Mouse (Mus musculus): Measurements from ENCODE around the gene Shc1. TPM values are rescaled to one million over a fixed set of nuclear protein-coding genes. Genes with fewer than 3 reads are reported as not detected.
A peak's percentile ranks its signal among the peaks of the same experiment; 100 is the strongest.

Shc1 gene
- polyA plus RNA-seq, 1 experiment from 2014 or later = 103 TPM

- Histone ChIP-seq H3K9ac (ENCODE audit: low read length) (no peak overlapping the region), H3K36me3 (ENCODE audit: control insufficient read depth, insufficient read depth, low read length) (peaks cover 11% of the 10 kb centered on the region; the same call in 1 of the 2 replicates), H3K9me3 (replicated peaks; ENCODE audit: control insufficient read depth, low read length) (no peaks in the 10 kb centered on the region)
Observed at GRCm38 (mm10) chr3:89382033-89382882, 36.0 kb upstream of the Shc1 start.

GRCm38 (mm10) chr3:89382950-89383349 is 35.3 kb upstream of the Shc1 start:
- WGBS = 79% methylated on average over 5 of the region's 5 CpGs

More at GRCm38 (mm10) chr3:89382033-89382882, 36.0 kb upstream of the Shc1 start:
- H3K4me3 ChIP-seq (replicated peaks; ENCODE audit: low read length) = no peak overlapping the region
- H3K4me1 ChIP-seq (ENCODE audit: control insufficient read depth, insufficient read depth, low read length) = peaks cover 39% of the 10 kb centered on the region
- H3K27me3 ChIP-seq (ENCODE audit: control insufficient read depth, insufficient read depth, low read length) = no peaks in the 10 kb centered on the region
- no peak overlapping the region for H3K4me2 ChIP-seq (ENCODE audit: low read depth, low read length)
- no peak overlapping the region for H3K27ac ChIP-seq (ENCODE audit: low read length)
- no peak for ATAC-seq (ENCODE audit: insufficient read depth, low FRiP score)
- 82% methylated on average over 9 of the region's 9 CpGs for WGBS

GRCm38 (mm10) chr3:89383651-89384255 is 34.5 kb upstream of the Shc1 start:
- Histone ChIP-seq H3K36me3 (ENCODE audit: control insufficient read depth, insufficient read depth, low read length) (peaks cover 11% of the 10 kb centered on the region; the same call in 1 of the 2 replicates), H3K9ac (ENCODE audit: low read length) (peak overlapping the region; percentile 7; the same call in 1 of the 2 replicates), H3K4me3 (replicated peaks; ENCODE audit: low read length) (no peak overlapping the region), H3K27ac (ENCODE audit: low read length) (peak overlapping the region; percentile 62), H3K9me3 (replicated peaks; ENCODE audit: control insufficient read depth, low read length) (no peaks in the 10 kb centered on the region), H3K4me1 (ENCODE audit: control insufficient read depth, insufficient read depth, low read length) (peaks cover 39% of the 10 kb centered on the region), H3K27me3 (ENCODE audit: control insufficient read depth, insufficient read depth, low read length) (no peaks in the 10 kb centered on the region), H3K4me2 (ENCODE audit: low read depth, low read length) (no peak overlapping the region)
- ATAC-seq (ENCODE audit: insufficient read depth, low FRiP score) = no peak
- WGBS = 75% methylated on average over 5 of the region's 5 CpGs

More at GRCm38 (mm10) chr3:89382950-89383349, 35.3 kb upstream of the Shc1 start:
- Histone ChIP-seq H3K4me3 (replicated peaks; ENCODE audit: low read length) (no peak overlapping the region), H3K27me3 (ENCODE audit: control insufficient read depth, insufficient read depth, low read length) (no peaks in the 10 kb centered on the region), H3K9me3 (replicated peaks; ENCODE audit: control insufficient read depth, low read length) (no peaks in the 10 kb centered on the region), H3K27ac (ENCODE audit: low read length) (no peak overlapping the region), H3K36me3 (ENCODE audit: control insufficient read depth, insufficient read depth, low read length) (peaks cover 11% of the 10 kb centered on the region; the same call in 1 of the 2 replicates), H3K4me2 (ENCODE audit: low read depth, low read length) (no peak overlapping the region), H3K4me1 (ENCODE audit: control insufficient read depth, insufficient read depth, low read length) (peaks cover 40% of the 10 kb centered on the region), H3K9ac (ENCODE audit: low read length) (no peak overlapping the region)
- ATAC-seq (ENCODE audit: insufficient read depth, low FRiP score) = no peak

GRCm38 (mm10) chr3:89384331-89385076 is 33.7 kb upstream of the Shc1 start:
- Histone ChIP-seq H3K4me3 (replicated peaks; ENCODE audit: low read length) (no peak overlapping the region), H3K4me1 (ENCODE audit: control insufficient read depth, insufficient read depth, low read length) (peaks cover 39% of the 10 kb centered on the region), H3K4me2 (ENCODE audit: low read depth, low read length) (peak overlapping the region; percentile 35), H3K36me3 (ENCODE audit: control insufficient read depth, insufficient read depth, low read length) (peaks cover 11% of the 10 kb centered on the region; the same call in 1 of the 2 replicates), H3K27me3 (ENCODE audit: control insufficient read depth, insufficient read depth, low read length) (no peaks in the 10 kb centered on the region), H3K9me3 (replicated peaks; ENCODE audit: control insufficient read depth, low read length) (no peaks in the 10 kb centered on the region), H3K9ac (ENCODE audit: low read length) (peak overlapping the region; percentile 64), H3K27ac (ENCODE audit: low read length) (peak overlapping the region; percentile 80)
- 0 out of 2 replicates have a peak, but pooled peaks have one; percentile 7 for ATAC-seq (ENCODE audit: insufficient read depth, low FRiP score)
- WGBS = 61% methylated on average over 12 of the region's 12 CpGs

- Histone ChIP-seq H3K4me1 (ENCODE audit: control insufficient read depth, insufficient read depth, low read length) (peaks cover 47% of the 10 kb centered on the region), H3K36me3 (ENCODE audit: control insufficient read depth, insufficient read depth, low read length) (0 out of 2 replicates have a peak, but pooled peaks cover 2% of the 10 kb centered on the region), H3K4me3 (replicated peaks; ENCODE audit: low read length) (no peak overlapping the region), H3K27me3 (ENCODE audit: control insufficient read depth, insufficient read depth, low read length) (no peaks in the 10 kb centered on the region), H3K4me2 (ENCODE audit: low read depth, low read length) (peak overlapping the region; percentile 35; the same call in 1 of the 2 replicates), H3K9ac (ENCODE audit: low read length) (peak overlapping the region; percentile 64), H3K9me3 (replicated peaks; ENCODE audit: control insufficient read depth, low read length) (no peaks in the 10 kb centered on the region), H3K27ac (ENCODE audit: low read length) (peak overlapping the region; percentile 95)
- no peak for ATAC-seq (ENCODE audit: insufficient read depth, low FRiP score)
- 34% methylated on average over 11 of the region's 11 CpGs for WGBS
Observed at GRCm38 (mm10) chr3:89385451-89385850, 32.8 kb upstream of the Shc1 start.

GRCm38 (mm10) chr3:89386438-89387420 is 31.5 kb upstream of the Shc1 start:
- H3K4me2 ChIP-seq (ENCODE audit: low read depth, low read length) = peak overlapping the region; percentile 47
- no peak for ATAC-seq (ENCODE audit: insufficient read depth, low FRiP score)
- H3K4me1 ChIP-seq (ENCODE audit: control insufficient read depth, insufficient read depth, low read length) = peaks cover 52% of the 10 kb centered on the region
- H3K27me3 ChIP-seq (ENCODE audit: control insufficient read depth, insufficient read depth, low read length) = no peaks in the 10 kb centered on the region
- 55% methylated on average over 17 of the region's 17 CpGs for WGBS
- H3K27ac ChIP-seq (ENCODE audit: low read length) = peak overlapping the region; percentile 95
- peak overlapping the region; percentile 24 for H3K4me3 ChIP-seq (replicated peaks; ENCODE audit: low read length)
- no peaks in the 10 kb centered on the region for H3K36me3 ChIP-seq (ENCODE audit: control insufficient read depth, insufficient read depth, low read length)
- peak overlapping the region; percentile 51 for H3K9ac ChIP-seq (ENCODE audit: low read length)
- H3K9me3 ChIP-seq (replicated peaks; ENCODE audit: control insufficient read depth, low read length) = no peaks in the 10 kb centered on the region

GRCm38 (mm10) chr3:89387632-89388031 is 30.6 kb upstream of the Shc1 start:
- peak overlapping the region; percentile 24 for H3K4me3 ChIP-seq (replicated peaks; ENCODE audit: low read length)
- no peaks in the 10 kb centered on the region for H3K27me3 ChIP-seq (ENCODE audit: control insufficient read depth, insufficient read depth, low read length)
- WGBS = 63% methylated on average over 11 of the region's 11 CpGs
- peak overlapping the region; percentile 47 for H3K4me2 ChIP-seq (ENCODE audit: low read depth, low read length)
- ATAC-seq (ENCODE audit: insufficient read depth, low FRiP score) = no peak
- peak overlapping the region; percentile 95 for H3K27ac ChIP-seq (ENCODE audit: low read length)
- peaks cover 58% of the 10 kb centered on the region for H3K4me1 ChIP-seq (ENCODE audit: control insufficient read depth, insufficient read depth, low read length)
- no peaks in the 10 kb centered on the region for H3K36me3 ChIP-seq (ENCODE audit: control insufficient read depth, insufficient read depth, low read length)
- H3K9ac ChIP-seq (ENCODE audit: low read length) = peak overlapping the region; percentile 51
- no peaks in the 10 kb centered on the region for H3K9me3 ChIP-seq (replicated peaks; ENCODE audit: control insufficient read depth, low read length)

All from stomach, embryonic 16.5 days (tissue).